Mouse (Mus musculus): ENCODE measurements around the gene Pdp2. TPM values are rescaled to one million over a fixed set of nuclear protein-coding genes. Genes with fewer than 3 reads are reported as not detected.
"Not testable (repeated sequence)": the region's sequence is repeated elsewhere in the genome, so short reads cannot be mapped to it uniquely, and the experiment has no call there.

Gene Pdp2
- total RNA-seq, 2 experiments from 2014 or later: 4.2 to 7.4 TPM

- intact Hi-C loops (cut with DNase I): no loop called here
- DNase-seq: no peak
These were observed 38.8 kb downstream of the Pdp2 start for GRCm38 (mm10) chr8:104630111-104630479.

DNA sequence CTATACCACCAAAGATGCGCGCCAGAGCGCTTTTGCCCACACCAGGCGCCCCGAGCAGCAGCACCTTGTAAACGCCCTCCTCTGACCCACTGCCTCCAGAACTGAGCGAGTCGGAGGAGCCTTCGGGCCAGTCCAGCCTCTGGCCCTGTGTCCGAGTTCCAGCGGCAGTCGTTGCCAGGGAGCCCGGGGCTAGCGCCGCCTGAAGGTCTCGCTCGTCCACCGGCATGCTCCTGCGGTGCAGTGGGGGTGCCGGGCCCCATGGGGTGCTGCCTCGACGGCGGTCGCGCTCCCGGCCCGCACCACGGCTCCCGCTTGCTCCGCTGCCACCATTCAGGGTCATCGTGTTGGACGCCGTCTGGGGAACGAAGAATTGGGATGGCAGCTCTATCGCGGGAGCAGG lies 39.3 kb downstream of the Pdp2 start:
- intact Hi-C loops (cut with DNase I): no loop called here
- DNase-seq: no peak

DNA sequence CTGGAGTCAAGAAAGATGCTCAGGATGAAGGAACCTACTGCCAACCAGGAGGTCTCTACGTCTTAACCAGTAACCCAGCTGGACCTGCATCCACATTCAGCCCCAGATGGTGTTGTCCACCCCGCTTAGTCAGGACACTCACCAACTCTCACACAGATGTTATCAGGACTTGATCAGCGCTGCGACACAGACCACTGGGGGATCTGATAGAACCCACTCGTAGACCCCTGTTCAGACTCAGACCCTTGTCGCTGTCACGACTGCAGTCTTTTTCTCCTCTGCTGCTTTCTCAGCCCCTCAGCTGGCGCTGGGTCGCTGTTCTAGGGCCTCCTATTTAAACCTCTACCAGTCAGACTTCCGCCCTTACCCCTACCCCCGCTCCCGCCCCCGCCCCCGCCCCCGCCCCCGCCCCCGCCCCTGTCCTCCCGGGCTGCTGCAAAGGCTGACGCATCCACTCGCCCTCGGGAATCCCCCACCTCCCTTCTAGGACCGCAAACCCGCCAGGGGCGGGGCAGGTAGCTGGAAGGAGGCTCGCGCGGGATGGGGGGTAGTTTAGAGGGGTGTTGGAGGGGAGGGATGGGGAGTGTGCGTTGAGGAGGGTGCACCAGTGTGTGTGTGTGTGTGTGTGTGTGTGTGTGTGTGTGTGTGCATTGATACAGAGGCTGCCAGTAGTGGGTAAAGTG lies 39.9 kb downstream of the Pdp2 start, which contains the start of gene Rrad:
TSS of gene Rrad (minus strand) at position 347 of the 683 bp plus-strand sequence.
- intact Hi-C loops (cut with DNase I): no loop called here
- no peak for DNase-seq

- DNase-seq: no peak
- intact Hi-C loops (cut with DNase I): no loop called here
These were observed 40.7 kb downstream of the Pdp2 start for GRCm38 (mm10) chr8:104631975-104632374.

- DNase-seq: no peak
These were observed 41.2 kb downstream of the Pdp2 start for GRCm38 (mm10) chr8:104632486-104632885.

GRCm38 (mm10) chr8:104633156-104633744 lies 42.0 kb downstream of the Pdp2 start:
- no peak for DNase-seq
- intact Hi-C loops (cut with DNase I): no loop called here

More at GRCm38 (mm10) chr8:104632486-104632885, 41.2 kb downstream of the Pdp2 start:
- intact Hi-C loops (cut with DNase I): no loop called here

DNA sequence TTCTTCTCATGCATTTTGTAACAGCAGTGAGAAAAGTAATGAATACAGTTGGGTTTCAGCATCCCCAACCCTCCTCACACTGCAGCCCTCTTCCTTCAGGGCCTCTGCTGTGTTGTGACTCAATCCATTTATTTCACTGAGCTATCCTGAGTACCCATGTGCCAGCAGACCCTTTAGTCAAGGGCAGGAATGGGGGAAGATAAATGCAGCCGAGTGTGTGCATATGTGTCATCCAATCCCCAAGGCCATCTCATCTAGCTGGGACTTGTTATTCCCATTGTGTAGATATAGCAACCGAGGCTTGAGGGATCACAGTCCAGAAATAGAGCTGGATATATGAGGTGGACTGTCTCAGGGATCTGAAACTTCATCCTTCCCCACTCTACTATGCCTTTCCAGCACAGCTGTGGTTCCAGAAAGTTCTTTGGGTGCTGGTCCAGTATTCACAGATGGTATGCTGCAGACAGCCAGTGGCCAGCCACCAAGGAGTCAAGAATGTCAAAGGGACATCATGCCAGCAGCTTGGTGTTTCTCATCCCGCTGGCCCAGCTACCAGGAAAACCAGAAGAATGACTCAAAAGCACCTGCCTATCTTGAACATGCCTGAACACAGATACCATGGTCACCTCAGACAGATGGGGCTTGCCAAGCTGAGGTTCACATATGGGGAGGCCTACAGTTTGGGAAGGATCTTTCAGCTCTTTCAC lies 43.9 kb downstream of the Pdp2 start:
- intact Hi-C loops (cut with DNase I): no loop called here
- no peak for DNase-seq

DNA sequence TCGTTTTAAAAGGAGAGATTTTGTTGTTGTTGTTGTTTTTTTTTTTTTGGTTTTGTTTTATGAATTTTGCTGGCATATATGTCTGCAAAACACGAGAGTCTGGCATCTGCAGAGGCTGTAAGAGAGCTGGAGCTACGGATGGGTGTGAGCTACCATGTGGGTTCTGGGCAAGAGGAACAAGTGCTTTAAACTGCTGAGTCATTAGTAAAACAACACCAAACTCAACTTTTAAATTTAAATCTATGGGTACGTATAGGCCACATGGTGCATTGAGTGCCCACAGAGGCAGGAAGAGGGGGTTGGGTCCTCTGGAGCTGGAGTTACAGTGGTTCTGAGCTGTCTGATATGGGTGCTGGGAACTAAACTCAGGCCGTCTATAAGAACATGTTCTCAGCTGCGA lies 46.8 kb downstream of the Pdp2 start:
- DNase-seq: no peak

DNA sequence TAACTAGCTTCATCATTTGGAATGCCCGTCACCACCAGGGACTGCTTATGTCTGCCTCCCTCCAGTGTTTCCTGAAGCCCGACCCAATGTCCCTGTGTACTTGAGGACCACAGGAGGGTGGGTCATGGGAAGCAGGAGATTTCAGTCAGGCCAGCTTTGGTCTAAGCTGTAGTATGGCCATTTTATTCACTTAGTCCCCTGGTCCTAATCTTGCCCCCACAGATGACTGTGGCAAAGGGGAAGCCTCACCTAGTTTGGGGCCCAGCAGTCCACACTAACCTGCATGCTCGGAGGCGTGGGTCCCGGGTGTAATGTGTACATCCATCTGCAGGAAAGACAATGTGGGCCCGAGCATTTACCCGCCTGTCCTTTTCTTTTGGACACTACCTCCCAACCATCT lies 49.0 kb downstream of the Pdp2 start:
- intact Hi-C loops (cut with DNase I): no loop called here
- no peak for DNase-seq

More for the DNA sequence above, 46.8 kb downstream of the Pdp2 start:
- intact Hi-C loops (cut with DNase I): no loop called here

DNA sequence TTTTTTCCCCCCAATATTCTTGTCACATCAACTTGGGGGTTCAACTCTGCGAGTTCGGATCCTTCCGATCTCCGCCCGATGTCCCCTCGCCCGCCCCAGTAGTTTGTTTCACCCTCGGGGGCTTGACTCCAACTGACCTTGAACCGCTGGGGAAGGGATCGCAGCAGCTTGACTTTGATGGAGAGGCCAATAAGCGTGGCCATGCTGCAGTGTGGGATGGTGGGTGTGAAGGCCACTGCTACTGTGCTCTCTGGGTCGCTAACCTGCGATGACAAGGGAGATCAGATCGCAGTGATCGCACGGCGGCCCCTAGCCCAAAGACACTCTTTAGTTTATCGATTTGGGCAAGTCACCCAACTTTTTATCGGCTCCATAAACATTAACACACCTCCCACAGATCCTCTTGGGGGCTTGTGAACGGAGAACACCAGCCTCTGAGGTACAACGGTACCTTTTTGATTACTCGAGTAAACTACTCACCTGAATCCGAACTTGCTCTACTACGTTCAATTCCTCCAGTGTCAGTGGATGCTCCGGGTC lies 49.6 kb downstream of the Pdp2 start:
- intact Hi-C loops (cut with DNase I): no loop called here

GRCm38 (mm10) chr8:104641426-104642323 lies 50.4 kb downstream of the Pdp2 start, which contains the start of gene Ciao2b:
Gene Ciao2b, minus strand, starts transcription at chr8:104641965.
- peak; percentile 81 to 82 for DNase-seq
- intact Hi-C loops (cut with DNase I): loop anchor here (2.0 kb wide), 1 partner anchor 39 kb away; no protein-coding TSS in a partner anchor

More for the DNA sequence above, 49.6 kb downstream of the Pdp2 start:
- DNase-seq: no peak

GRCm38 (mm10) chr8:104642324-104642654 lies 51.0 kb downstream of the Pdp2 start:
- DNase-seq: no peak
- intact Hi-C loops (cut with DNase I): loop anchor here (2.0 kb wide), 1 partner anchor 39 kb away; no protein-coding TSS in a partner anchor

DNA sequence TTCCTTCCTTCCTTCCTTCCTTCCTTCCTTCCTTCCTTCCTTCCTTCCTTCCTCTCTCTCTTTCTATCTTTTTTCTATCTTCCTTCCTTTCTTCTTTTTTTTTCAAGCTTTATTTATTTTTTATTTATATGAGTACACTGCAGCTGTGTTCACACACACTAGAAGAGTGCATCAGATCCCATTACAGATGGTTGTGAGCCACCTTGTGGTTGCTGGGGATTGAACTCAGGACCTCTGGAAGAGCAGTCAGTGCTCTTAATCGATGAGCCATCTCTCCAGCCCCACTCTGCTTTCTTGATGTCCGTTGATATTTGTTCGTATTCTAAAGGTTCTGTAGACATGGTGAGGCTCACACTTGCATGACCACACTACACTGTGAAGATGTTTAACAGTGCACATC lies 52.9 kb downstream of the Pdp2 start:
- intact Hi-C loops (cut with DNase I); DNase-seq: not testable (repeated sequence)

Other genes with a start within 250 kb of the Pdp2 start
- gene Cmtm4, start 195.6 kb upstream of the Pdp2 start, total RNA-seq (2021): 1 to 10 TPM; 4.2 to 4.9 TPM
- gene Dync1li2, start 148.4 kb upstream of the Pdp2 start, total RNA-seq (2021): 100 to 1,000 TPM in 1 of 2 experiments, 10 to 100 TPM in 1; 82.6 to 121 TPM
- gene Terb1, start 81.5 kb upstream of the Pdp2 start, total RNA-seq (2021): not detected
- gene Nae1, start 56.8 kb upstream of the Pdp2 start, total RNA-seq (2021): 10 to 100 TPM; 18.6 to 23.8 TPM
- gene Car7, start 56.8 kb upstream of the Pdp2 start, total RNA-seq (2021): under 1 TPM; 0.25 to 0.61 TPM
- not detected for gene Cdh16, start 32.9 kb downstream of the Pdp2 start, total RNA-seq (2021)
- gene Rrad, start 39.9 kb downstream of the Pdp2 start, total RNA-seq (2021): 1 to 10 TPM; 2.2 to 2.9 TPM
- 10 to 100 TPM; 29.1 to 29.4 TPM for gene Ciao2b, start 50.5 kb downstream of the Pdp2 start, total RNA-seq (2021)
- not detected for gene Ces2a, start 142.6 kb downstream of the Pdp2 start, total RNA-seq (2021)
- under 1 TPM; 0.15 to 0.17 TPM for gene Ces2b, start 240.1 kb downstream of the Pdp2 start, total RNA-seq (2021)

Measured in gastrocnemius, postnatal 36 days (tissue).